Mouse (Mus musculus) lung, postnatal 0 days (tissue): ENCODE data around the gene Rnf7.

Experiments used
- CTCF ChIP-seq: IDR thresholded peaks from 2 replicates; pipeline ENCODE4 v1.5.1; 2016; ENCODE audit warnings: antibody characterized with exemption, mild to moderate bottlenecking
- EP300 ChIP-seq: IDR thresholded peaks from 2 replicates; pipeline ENCODE4 v1.6.1; 2016; ENCODE audit warnings: antibody characterized with exemption, mild to moderate bottlenecking, control low read depth

- no peak for TF ChIP-seq CTCF
- no peak for TF ChIP-seq EP300
Measured at GRCm38 (mm10) chr9:96436901-96437804, 41.3 kb downstream of the Rnf7 start.
